Mouse (Mus musculus): ENCODE results near the gene Ifnar1. TPM values are rescaled to one million over a fixed set of nuclear protein-coding genes. Genes with fewer than 3 reads are reported as not detected.
"Not testable (repeated sequence)": the region's sequence is repeated elsewhere in the genome, so short reads cannot be mapped to it uniquely, and the experiment has no call there.

The Ifnar1 gene
- polyA plus RNA-seq, 1 experiment from 2014 or later = 57.4 TPM

DNA sequence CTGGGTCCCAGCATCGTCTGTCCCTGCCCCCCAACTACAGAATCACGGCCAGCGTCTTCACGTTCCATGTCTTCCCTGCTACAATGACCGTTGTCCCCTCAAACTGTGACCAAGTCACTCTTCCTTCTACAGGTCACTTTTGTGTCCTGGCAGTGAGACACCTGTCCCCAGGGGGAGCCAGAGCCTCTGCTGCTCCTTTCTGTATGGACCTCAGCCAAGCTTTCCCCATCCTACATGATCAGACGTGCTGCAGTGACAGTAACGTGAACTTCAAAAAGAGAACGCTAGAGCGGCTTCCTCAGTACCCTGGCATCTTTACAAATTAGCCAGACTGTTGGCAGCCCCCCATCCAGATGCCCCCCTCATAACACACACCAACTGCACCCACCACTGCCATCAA is 43.5 kb downstream of the Ifnar1 start:
- ATAC-seq (replicated peaks; ENCODE audit: insufficient number of reproducible peaks, low FRiP score, low TSS enrichment, low read depth) (no peak), DNase-seq (ENCODE audit: low spot score) (no peak)
- Histone ChIP-seq H3K36me3 (replicated peaks; ENCODE audit: control insufficient read depth, insufficient read depth, low read depth, low read length) (no peaks in the 10 kb centered on the region), H3K9ac (replicated peaks; ENCODE audit: low read length) (no peak overlapping the region), H3K27ac (replicated peaks; ENCODE audit: low read depth, low read length) (no peak overlapping the region), H3K4me3 (ENCODE audit: low read depth, low read length) (no peak overlapping the region), H3K27me3 (ENCODE audit: control insufficient read depth, insufficient read depth, low read length) (no peaks in the 10 kb centered on the region), H3K4me2 (ENCODE audit: low read depth, low read length) (no peak overlapping the region), H3K9me3 (replicated peaks; ENCODE audit: control insufficient read depth, low read length) (no peaks in the 10 kb centered on the region), H3K4me1 (ENCODE audit: control insufficient read depth, insufficient read depth, low read length) (no peaks in the 10 kb centered on the region)
- WGBS = 93% methylated on average over 9 of the region's 9 CpGs

DNA sequence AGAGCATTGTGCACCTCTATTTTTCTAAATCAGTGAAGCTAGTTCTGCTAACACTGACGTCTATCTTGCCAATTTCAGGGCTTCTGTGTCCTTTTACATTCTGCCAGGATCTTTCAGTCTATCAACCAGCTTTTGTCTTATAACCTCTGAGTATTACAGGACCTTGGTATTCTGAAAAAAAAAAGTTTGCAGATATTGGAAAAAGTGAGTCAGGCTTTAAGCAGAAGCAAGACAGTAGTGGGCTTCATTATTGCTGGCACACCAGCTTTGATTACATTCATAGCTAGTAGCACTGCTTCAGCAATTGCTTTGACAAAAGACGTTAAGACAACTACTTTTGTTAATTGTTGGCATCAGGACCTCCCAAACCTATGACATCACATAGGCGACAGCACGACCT is 45.8 kb downstream of the Ifnar1 start:
- 73% methylated on average over 4 of the region's 4 CpGs for WGBS
- H3K27me3 ChIP-seq (ENCODE audit: control insufficient read depth, insufficient read depth, low read length) = not testable (repeated sequence)

DNA sequence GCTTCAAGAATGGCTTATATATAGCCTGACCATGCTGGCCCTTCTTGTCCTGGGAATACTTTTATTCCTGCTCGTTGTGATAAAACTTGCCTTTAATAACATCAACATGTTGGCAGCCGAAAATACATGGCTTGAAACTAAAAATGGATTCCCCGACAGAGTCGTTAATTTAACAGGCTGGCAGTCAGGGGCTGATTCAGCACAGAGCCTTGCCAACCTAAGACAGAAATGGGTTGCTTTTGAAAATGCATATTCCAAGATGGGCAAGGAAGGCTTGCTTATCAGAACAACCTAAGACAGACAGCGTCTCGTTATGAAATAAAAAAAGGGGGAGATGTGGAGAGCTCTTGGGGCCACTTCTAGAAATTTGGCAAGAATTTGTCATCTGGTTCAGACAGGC is 46.8 kb downstream of the Ifnar1 start:
- DNase-seq (ENCODE audit: low spot score) (no peak), ATAC-seq (replicated peaks; ENCODE audit: insufficient number of reproducible peaks, low FRiP score, low TSS enrichment, low read depth) (no peak)
- no peaks in the 10 kb centered on the region for H3K9me3 ChIP-seq (replicated peaks; ENCODE audit: control insufficient read depth, low read length)
- 86% methylated on average over 6 of the region's 6 CpGs for WGBS
- no peak overlapping the region for H3K9ac ChIP-seq (replicated peaks; ENCODE audit: low read length)
- H3K27ac ChIP-seq (replicated peaks; ENCODE audit: low read depth, low read length) = no peak overlapping the region
- H3K27me3 ChIP-seq (ENCODE audit: control insufficient read depth, insufficient read depth, low read length) = no peaks in the 10 kb centered on the region
- H3K4me1 ChIP-seq (ENCODE audit: control insufficient read depth, insufficient read depth, low read length) = no peaks in the 10 kb centered on the region
- H3K36me3 ChIP-seq (replicated peaks; ENCODE audit: control insufficient read depth, insufficient read depth, low read depth, low read length) = no peaks in the 10 kb centered on the region
- no peak overlapping the region for H3K4me2 ChIP-seq (ENCODE audit: low read depth, low read length)
- H3K4me3 ChIP-seq (ENCODE audit: low read depth, low read length) = no peak overlapping the region

More for the DNA sequence above, 45.8 kb downstream of the Ifnar1 start:
- not testable (repeated sequence) for H3K9ac ChIP-seq (replicated peaks; ENCODE audit: low read length); H3K4me1 ChIP-seq (ENCODE audit: control insufficient read depth, insufficient read depth, low read length); H3K4me3 ChIP-seq (ENCODE audit: low read depth, low read length); H3K4me2 ChIP-seq (ENCODE audit: low read depth, low read length); DNase-seq (ENCODE audit: low spot score); H3K27ac ChIP-seq (replicated peaks; ENCODE audit: low read depth, low read length); H3K36me3 ChIP-seq (replicated peaks; ENCODE audit: control insufficient read depth, insufficient read depth, low read depth, low read length); H3K9me3 ChIP-seq (replicated peaks; ENCODE audit: control insufficient read depth, low read length); ATAC-seq (replicated peaks; ENCODE audit: insufficient number of reproducible peaks, low FRiP score, low TSS enrichment, low read depth)

DNA sequence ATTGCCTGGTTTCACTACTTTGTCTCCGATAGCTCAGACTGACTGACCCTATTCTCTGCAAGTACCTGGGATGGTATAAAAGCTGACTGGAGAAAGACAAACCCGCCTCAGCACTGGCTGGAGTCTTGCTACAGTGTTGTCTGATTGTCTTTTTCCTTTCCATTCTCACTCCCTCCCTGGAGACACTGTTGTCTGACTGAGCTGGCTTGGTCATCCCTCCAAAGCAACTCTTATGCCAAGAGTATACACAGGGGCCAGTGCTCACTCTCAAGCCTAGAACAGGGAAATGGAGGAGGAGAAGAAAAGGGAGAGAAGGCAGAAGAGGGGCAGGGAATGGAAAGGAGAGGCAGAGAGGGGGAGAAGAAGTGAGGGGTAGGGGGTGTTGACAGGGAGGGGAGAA is 47.4 kb downstream of the Ifnar1 start:
- no peak for DNase-seq (ENCODE audit: low spot score)
- Histone ChIP-seq H3K4me3 (ENCODE audit: low read depth, low read length) (no peak overlapping the region), H3K9me3 (replicated peaks; ENCODE audit: control insufficient read depth, low read length) (no peaks in the 10 kb centered on the region), H3K36me3 (replicated peaks; ENCODE audit: control insufficient read depth, insufficient read depth, low read depth, low read length) (no peaks in the 10 kb centered on the region), H3K9ac (replicated peaks; ENCODE audit: low read length) (no peak overlapping the region), H3K4me2 (ENCODE audit: low read depth, low read length) (no peak overlapping the region), H3K4me1 (ENCODE audit: control insufficient read depth, insufficient read depth, low read length) (no peaks in the 10 kb centered on the region), H3K27me3 (ENCODE audit: control insufficient read depth, insufficient read depth, low read length) (no peaks in the 10 kb centered on the region), H3K27ac (replicated peaks; ENCODE audit: low read depth, low read length) (no peak overlapping the region)
- WGBS = 59% methylated on average over 2 of the region's 2 CpGs
- ATAC-seq (replicated peaks; ENCODE audit: insufficient number of reproducible peaks, low FRiP score, low TSS enrichment, low read depth) = no peak

GRCm38 (mm10) chr16:91533097-91534001 is 48.3 kb downstream of the Ifnar1 start:
- Histone ChIP-seq H3K4me1 (ENCODE audit: control insufficient read depth, insufficient read depth, low read length) (no peaks in the 10 kb centered on the region), H3K27me3 (ENCODE audit: control insufficient read depth, insufficient read depth, low read length) (no peaks in the 10 kb centered on the region), H3K4me3 (ENCODE audit: low read depth, low read length) (no peak overlapping the region), H3K4me2 (ENCODE audit: low read depth, low read length) (no peak overlapping the region), H3K9me3 (replicated peaks; ENCODE audit: control insufficient read depth, low read length) (no peaks in the 10 kb centered on the region), H3K9ac (replicated peaks; ENCODE audit: low read length) (no peak overlapping the region), H3K27ac (replicated peaks; ENCODE audit: low read depth, low read length) (no peak overlapping the region), H3K36me3 (replicated peaks; ENCODE audit: control insufficient read depth, insufficient read depth, low read depth, low read length) (no peaks in the 10 kb centered on the region)
- 72% methylated on average over 23 of the region's 23 CpGs for WGBS
- DNase-seq (ENCODE audit: low spot score) (no peak), ATAC-seq (replicated peaks; ENCODE audit: insufficient number of reproducible peaks, low FRiP score, low TSS enrichment, low read depth) (no peak)

DNA sequence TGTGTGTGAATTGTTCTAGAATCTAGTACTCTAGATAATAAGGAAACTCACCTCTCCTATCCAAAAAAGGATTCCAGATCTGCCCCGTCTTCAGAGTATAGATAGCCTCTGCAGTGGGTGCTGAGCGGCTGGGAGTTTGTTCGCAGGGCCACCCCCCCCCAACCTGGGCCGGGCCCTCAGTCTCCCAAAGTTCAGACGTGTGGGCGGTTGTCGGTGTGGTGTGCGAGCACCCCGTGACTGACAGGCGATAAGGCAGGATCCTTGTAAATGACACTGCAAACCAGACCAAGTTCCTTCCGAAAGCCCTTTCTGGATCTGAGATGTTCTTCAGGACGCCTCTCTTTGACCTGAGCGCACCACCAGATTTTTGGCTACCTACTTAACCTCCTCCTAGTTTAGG is 49.4 kb downstream of the Ifnar1 start:
- no peaks in the 10 kb centered on the region for H3K36me3 ChIP-seq (replicated peaks; ENCODE audit: control insufficient read depth, insufficient read depth, low read depth, low read length)
- ATAC-seq (replicated peaks; ENCODE audit: insufficient number of reproducible peaks, low FRiP score, low TSS enrichment, low read depth) (0 out of 2 replicates have a peak, but pooled peaks have one; percentile 79), DNase-seq (ENCODE audit: low spot score) (peak; percentile 95)
- no peaks in the 10 kb centered on the region for H3K4me1 ChIP-seq (ENCODE audit: control insufficient read depth, insufficient read depth, low read length)
- H3K27ac ChIP-seq (replicated peaks; ENCODE audit: low read depth, low read length) = no peak overlapping the region
- no peaks in the 10 kb centered on the region for H3K27me3 ChIP-seq (ENCODE audit: control insufficient read depth, insufficient read depth, low read length)
- 51% methylated on average over 13 of the region's 13 CpGs for WGBS
- H3K4me3 ChIP-seq (ENCODE audit: low read depth, low read length) = no peak overlapping the region
- H3K9me3 ChIP-seq (replicated peaks; ENCODE audit: control insufficient read depth, low read length) = no peaks in the 10 kb centered on the region
- H3K4me2 ChIP-seq (ENCODE audit: low read depth, low read length) = no peak overlapping the region
- H3K9ac ChIP-seq (replicated peaks; ENCODE audit: low read length) = no peak overlapping the region

- H3K27ac ChIP-seq (replicated peaks; ENCODE audit: low read depth, low read length) = no peak overlapping the region
- H3K4me3 ChIP-seq (ENCODE audit: low read depth, low read length) = no peak overlapping the region
- no peaks in the 10 kb centered on the region for H3K36me3 ChIP-seq (replicated peaks; ENCODE audit: control insufficient read depth, insufficient read depth, low read depth, low read length)
- WGBS = 81% methylated on average over 6 of the region's 6 CpGs
- H3K27me3 ChIP-seq (ENCODE audit: control insufficient read depth, insufficient read depth, low read length) = no peaks in the 10 kb centered on the region
- H3K9ac ChIP-seq (replicated peaks; ENCODE audit: low read length) = no peak overlapping the region
- ATAC-seq (replicated peaks; ENCODE audit: insufficient number of reproducible peaks, low FRiP score, low TSS enrichment, low read depth) (0 out of 2 replicates have a peak, but pooled peaks have one; percentile 34), DNase-seq (ENCODE audit: low spot score) (no peak)
- H3K4me2 ChIP-seq (ENCODE audit: low read depth, low read length) = no peak overlapping the region
- H3K9me3 ChIP-seq (replicated peaks; ENCODE audit: control insufficient read depth, low read length) = no peaks in the 10 kb centered on the region
- H3K4me1 ChIP-seq (ENCODE audit: control insufficient read depth, insufficient read depth, low read length) = no peaks in the 10 kb centered on the region
Measured at GRCm38 (mm10) chr16:91534888-91535287, 49.9 kb downstream of the Ifnar1 start.

DNA sequence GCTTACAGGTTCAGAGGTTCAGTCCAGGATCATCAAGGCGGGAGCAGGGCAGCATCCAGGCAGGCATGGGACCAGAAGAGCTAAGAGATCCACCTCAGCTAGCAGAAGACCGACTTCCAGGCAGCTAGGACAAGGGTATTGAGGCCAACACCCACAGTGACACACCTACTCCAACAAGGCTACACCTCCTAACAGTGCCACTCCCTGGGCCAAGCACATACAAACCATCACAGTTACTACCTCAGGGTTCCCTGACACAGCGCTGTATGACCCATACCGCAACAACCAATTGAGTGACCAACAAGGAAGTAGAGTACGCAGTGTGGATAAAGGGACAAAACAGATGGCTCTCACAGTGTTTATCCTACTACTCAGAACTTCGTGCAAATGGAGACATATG is 51.3 kb downstream of the Ifnar1 start:
- Histone ChIP-seq H3K4me1 (ENCODE audit: control insufficient read depth, insufficient read depth, low read length) (no peaks in the 10 kb centered on the region), H3K27me3 (ENCODE audit: control insufficient read depth, insufficient read depth, low read length) (no peaks in the 10 kb centered on the region), H3K9ac (replicated peaks; ENCODE audit: low read length) (no peak overlapping the region), H3K4me2 (ENCODE audit: low read depth, low read length) (no peak overlapping the region), H3K27ac (replicated peaks; ENCODE audit: low read depth, low read length) (no peak overlapping the region), H3K9me3 (replicated peaks; ENCODE audit: control insufficient read depth, low read length) (no peaks in the 10 kb centered on the region), H3K36me3 (replicated peaks; ENCODE audit: control insufficient read depth, insufficient read depth, low read depth, low read length) (no peaks in the 10 kb centered on the region), H3K4me3 (ENCODE audit: low read depth, low read length) (no peak overlapping the region)
- 93% methylated on average over 6 of the region's 6 CpGs for WGBS
- DNase-seq (ENCODE audit: low spot score) = no peak
- ATAC-seq (replicated peaks; ENCODE audit: insufficient number of reproducible peaks, low FRiP score, low TSS enrichment, low read depth) = no peak

All from embryonic facial prominence, embryonic 11.5 days (tissue).